Mouse (Mus musculus) adrenal gland, postnatal 36 days (tissue): ENCODE measurements around the gene Stk11. TPM values are rescaled to one million over a fixed set of nuclear protein-coding genes. Genes with fewer than 3 reads are reported as not detected.
"Not testable (repeated sequence)": the region's sequence is repeated elsewhere in the genome, so short reads cannot be mapped to it uniquely, and the experiment has no call there.

Source experiments
- DNase-seq, 2 experiments: peaks; one replicate each; pipeline ENCODE4 v3.0.0; 2021; ENCODE audit warnings: mixed read lengths in 1 of 2
- total RNA-seq, 2 experiments: library from RNA; stranded (reverse); gene quantifications; 2 replicates each; pipeline ENCODE4 v1.2.3; 2021

Stk11 gene
- total RNA-seq, 2 experiments from 2014 or later: 146 to 149 TPM

DNA sequence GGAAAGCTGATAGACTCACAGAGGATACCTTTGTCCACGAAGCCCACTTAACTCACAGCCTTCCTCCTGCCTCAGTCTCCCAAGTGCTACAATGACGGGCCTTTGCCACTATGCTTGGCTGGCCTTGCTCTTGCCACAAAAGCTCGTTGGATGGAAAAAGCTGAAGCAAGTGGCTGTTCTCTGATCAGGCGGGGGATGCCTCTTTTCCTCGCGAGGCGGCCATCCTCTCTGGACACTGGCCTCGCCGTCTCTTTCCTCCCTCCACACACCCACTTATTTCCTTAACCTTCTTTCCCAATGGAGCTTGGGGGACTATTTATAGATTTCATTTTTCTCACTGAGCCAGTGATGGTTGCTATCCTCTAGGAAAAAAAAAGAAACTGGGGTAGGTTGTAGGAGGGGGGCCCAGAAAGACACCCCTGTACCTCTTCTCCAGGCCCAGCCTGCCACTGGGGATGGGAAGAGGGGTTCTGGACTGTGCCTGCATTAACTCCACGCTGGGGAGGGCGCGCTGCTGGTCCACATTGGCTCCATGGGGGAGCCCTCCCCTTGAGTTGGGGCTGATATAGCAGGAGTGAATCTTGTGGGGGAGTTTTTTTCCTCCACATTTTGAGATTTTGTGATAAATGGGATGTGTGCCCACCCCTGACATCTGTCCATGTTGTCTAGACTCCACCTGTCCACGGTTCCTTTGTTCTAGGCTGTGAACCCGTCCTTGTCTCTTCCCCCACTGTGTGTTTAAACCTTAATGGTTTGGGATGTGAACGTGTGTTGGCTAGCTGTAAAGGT is 41.7 kb downstream of the Stk11 start:
- no peak for DNase-seq

DNA sequence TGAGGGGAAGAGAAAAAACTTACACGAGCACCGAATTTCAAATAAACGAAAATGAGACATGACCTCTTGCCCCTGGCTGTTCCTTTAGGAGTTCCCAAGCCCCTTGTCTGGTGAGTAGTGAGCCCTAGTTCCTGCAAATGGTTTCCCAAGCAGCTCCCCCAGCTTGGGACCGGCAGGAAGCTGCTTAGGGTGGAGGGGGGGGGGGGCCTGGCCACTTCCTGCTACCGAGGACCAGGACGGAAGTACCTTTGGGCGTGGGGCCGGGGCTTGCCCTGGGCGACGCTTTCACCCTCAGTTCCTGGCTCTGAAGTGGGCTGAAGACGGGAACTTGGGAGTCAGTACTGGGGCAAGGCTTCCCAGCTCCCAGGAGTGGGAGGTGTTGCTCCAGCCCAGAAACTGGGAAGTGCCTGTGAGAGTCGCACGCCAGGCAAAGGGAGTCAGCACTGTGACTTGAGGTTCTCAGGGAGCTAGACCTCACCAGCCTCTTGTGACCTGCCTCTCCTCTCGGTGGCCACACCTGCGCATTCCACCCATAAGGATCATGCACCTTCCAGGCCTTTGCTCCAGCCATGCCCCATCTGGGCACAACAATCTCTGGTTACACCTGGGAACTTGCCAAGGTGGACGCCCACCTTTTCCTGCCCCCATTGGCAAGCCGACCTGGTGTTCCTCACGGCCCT is 42.8 kb downstream of the Stk11 start:
- DNase-seq: peak; percentile 67 to 78

DNA sequence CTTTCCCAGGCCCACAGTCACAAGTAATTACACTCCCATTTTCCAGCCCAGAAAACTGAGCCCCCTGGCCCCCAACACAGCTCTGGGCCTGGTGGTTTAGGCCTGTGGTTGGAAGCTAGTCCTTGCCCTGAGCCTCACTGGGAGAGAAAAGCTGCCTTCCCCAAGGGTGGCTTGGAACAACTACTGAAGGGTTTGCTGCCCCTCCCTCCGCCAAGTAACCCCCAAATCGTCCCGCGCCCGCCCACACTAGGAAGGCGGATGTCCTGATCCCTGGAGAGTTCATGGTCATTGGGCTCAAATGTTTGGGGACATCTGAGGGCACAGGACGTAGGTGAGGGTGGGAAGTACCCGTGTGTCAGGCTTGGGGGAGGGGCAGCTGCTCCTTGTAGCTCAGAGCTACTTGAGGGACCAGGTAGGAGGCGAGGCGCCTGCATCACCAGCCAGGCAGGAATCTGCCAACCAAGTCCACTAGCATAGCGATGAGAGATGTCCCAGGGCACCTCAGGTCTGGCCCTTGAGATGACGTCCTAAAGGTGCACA is 43.5 kb downstream of the Stk11 start:
- DNase-seq: peak; percentile 40 to 73

DNA sequence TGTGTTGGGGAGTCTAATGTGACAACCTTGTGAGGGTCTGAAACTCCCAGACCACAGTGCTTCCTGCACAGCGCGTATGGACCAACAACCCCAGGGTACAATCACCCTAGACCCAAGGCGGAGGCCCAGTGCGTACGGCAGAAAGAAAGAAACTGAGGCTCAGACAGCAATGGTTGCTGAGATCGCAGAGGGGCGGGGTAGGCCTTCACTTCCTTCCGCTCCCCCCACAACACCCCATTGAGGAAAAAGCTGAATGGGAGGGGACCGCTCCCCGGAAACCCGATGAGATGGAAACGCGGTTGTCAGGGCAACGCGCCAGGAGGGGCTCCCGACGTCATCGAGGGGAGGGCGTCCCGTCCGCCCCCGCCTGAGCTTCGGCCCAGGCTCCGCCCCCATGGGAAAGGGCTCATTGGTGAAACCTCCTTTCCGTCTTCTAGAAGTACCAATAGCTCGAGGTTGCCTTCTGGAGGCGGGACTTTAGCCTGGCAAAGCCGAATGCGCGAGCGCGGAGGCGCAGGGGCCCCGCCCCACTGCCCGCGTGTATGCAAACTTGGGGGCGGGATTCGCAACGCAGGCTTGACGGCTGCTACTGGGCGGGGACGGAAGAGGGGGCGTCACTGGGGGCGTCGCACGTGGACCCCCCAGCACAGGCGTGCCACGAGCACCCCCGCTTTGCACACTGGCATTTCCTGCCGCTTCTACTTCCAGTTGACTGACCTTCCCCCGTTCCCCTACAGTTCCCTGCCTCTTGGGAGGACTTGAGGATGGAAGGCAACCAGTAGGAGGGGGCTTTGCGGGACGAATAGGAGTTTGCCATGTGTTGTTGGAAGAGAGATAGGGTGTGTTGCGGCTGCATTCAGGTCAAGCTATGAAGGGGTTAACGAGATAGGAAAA is 44.2 kb downstream of the Stk11 start:
- peak; percentile 98 to 99 for DNase-seq

GRCm38 (mm10) chr10:80160455-80161371 is 45.1 kb downstream of the Stk11 start:
- DNase-seq: peak; percentile 91 to 93

- DNase-seq: peak; percentile 28 to 43
Observed at GRCm38 (mm10) chr10:80161522-80162242, 46.1 kb downstream of the Stk11 start.

DNA sequence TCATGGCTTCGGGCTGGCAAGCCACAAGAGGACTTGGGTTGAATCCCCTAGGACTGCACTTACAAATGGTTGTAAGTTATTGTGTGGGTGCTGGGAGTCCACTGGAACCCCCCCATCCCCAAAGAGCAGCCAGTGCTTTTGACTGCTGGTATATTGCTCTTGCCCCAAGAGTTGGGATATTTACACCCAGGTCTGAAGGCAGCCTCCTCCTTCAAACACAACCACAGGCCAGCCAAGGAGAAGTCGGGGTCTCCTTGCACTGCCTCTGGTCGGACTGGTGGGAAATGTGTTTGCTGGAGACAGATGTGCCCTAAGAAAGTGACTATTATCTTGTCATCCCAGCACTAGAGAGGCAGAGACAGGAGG is 46.6 kb downstream of the Stk11 start:
- no peak for DNase-seq

DNA sequence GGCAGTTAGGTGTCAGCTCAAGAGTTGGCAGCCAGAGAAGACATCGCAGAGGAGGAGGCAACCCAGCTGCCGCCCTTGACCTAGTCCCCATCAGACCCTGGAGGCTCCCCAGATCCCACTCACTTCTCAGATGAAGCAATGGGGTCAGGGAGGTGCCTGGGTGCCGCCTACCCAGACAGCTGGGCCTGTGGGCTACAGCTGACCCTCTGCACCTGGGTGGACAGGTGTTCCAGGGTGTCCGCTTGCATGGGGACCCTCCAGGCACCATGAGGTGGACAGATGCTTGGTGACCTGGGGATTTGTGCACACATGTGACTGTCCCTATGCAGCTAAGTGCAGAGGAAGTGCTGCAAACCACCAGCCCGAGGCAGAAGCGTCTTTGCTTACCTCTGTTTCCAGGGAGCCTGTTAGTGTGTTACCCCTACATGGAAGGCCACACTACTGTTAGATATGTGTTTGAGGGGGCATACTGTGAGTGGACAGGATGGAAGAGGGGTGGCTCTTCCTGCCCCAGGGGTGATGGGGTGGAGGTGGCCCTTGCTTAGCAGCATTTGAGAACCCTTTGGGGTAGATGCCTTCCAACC is 47.2 kb downstream of the Stk11 start:
- no peak for DNase-seq

GRCm38 (mm10) chr10:80163721-80164120 is 48.1 kb downstream of the Stk11 start:
- DNase-seq: peak; percentile 84 to 86

DNA sequence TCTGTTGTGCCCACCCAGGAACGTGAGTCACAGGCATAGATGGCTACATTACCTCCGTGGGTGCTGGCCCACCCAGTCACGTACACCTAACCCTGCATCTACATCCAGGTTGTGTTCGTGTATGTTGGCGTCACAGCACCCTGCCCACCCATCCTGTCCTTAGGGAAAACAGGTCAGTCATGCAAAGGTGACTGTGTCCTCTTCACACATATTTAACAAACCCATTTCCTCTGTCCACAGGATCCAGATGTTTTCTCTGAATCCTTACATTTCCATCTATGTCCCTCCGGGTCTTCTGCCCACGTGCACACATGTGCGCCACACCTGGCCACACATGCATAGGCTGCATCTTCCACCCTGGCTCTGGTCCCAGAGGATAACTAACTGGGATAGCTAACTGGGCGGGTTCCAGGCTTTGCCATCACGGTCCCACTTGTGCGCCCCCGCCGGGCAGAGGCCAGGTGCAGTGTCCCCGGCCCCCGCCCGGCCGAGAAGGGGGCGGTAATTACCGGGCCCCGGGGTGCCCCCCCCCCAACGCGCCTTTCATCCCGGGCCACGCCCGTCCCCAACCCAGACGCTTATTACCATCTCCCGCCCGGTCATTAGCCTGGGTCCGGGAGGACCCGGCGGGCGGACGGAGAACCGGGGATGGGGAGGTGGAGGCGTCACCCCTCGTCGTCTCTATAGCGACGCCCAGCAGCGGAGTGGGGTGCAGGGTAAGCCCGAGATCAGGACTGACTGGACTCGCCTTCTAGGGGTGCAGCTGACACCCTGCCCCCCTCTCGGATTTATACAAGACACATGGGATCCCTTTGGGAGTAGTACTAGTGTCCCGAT is 48.8 kb downstream of the Stk11 start:
- peak in 1 of 2 experiments; percentile 47 for DNase-seq

DNA sequence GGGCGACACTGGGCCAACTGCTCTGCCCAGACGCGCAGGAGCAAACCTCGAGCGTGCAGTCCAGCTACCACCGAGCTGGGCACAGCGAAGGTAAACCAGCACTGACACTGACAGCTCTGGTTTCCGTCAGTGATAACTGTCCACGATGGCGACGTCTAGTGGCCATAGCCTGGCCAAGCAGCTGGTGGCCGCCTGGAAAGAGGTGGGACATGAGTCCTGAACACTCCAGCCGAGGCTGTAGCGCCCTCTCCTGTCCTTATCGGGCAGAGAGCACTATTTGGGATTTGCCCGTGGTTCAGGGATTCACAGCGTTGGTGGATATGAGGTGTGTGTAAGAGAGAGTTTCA is 49.4 kb downstream of the Stk11 start:
- peak; percentile 97 for DNase-seq

DNA sequence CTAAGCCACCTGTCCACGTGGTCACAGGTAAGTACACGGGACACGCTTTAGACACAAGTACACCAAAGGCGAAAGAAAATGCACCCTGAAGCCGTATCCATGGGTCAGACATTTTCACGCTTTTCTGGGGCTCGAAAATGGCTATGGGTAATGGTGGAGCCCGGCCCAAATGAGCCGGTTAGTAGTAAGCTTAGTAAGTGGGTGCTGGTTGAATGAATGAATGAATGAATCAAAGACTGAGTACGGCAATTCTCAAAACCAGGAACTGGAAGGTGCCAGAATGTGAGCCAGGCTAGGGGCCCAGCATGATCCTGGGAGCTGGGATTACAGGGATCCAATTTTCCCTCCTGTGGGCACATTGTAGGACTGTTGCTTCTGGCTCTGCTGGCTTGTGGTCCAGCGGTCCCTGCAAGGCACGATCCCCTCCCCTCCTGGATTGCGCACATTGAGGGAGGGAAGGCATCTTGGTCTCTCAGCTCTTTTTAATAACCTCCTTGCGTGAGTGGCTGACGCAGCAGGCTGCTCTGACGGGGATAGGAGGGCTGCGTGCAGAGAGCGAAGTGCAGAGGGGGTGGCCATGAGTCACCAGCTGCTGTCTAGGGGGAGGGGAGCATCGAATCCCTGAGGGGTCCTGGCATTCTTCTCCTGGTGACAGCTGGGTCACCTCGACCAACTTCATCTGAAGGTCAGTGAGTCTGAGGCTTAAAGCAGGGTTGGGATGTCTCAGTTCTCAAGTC is 50.0 kb downstream of the Stk11 start, which contains the start of gene Cirbp:
Gene Cirbp (plus strand): TSS at position 594 of the 737 bp plus-strand sequence.
- DNase-seq: peak; percentile 76 to 77

- DNase-seq: not testable (repeated sequence)
Observed at GRCm38 (mm10) chr10:80166136-80166535, 50.5 kb downstream of the Stk11 start.

GRCm38 (mm10) chr10:80167460-80168037 is 51.9 kb downstream of the Stk11 start:
- peak; percentile 98 for DNase-seq

DNA sequence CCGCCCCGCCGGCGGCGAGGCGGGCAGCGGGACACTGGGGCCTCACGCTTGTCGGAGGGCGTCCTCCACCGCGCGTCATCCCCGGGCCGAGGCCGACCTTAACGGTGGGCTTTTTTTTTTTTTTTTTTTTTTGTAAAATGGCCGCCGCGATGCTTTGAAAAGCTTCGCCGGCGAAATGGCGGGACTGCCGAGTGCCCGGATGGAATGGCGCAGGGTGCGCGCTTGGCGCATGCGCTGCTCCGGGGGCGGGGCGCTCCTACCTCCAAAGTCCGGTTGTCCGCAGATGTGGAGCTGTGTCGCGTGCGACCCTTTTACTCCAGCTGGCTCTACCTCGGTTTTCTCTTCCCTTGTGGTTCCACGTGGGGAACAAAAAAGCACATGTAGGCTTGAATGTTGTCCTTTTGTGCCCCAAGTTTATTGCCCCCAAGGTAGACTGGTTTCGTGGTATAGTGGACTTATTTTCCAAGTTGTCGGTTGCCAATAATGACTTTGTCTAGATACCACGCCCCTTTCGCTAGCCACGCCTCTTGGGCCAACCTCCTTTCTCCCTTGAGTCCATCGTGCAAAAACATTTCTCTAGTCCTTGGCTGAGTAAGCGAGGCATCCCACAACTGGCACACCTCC is 52.5 kb downstream of the Stk11 start:
- DNase-seq: peak; percentile 95 to 97

DNA sequence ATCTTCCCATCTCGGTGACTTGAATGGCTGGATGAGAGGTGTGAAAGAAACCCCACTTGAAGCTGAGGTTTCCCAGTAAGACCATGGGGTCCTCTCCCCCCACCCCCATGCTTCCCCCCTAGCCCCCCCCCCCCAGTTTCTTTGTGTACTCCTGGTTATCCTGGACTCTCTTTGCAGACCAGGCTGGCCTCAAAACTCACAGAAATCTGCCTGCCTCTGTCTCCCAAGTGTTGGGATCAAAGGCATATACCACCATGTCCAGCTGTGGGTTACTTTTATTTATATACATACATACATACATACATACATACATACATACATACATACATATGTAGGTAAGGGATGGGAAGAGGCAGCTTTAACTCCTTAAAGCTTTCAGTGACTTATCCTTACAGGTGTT is 53.5 kb downstream of the Stk11 start:
- no peak for DNase-seq

- DNase-seq: no peak
Observed at GRCm38 (mm10) chr10:80169651-80170050, 54.0 kb downstream of the Stk11 start.

- no peak for DNase-seq
Observed at GRCm38 (mm10) chr10:80170052-80170451, 54.4 kb downstream of the Stk11 start.
